38 mouse cellular contexts compared by ENCODE assay signal in the genomic region with DNA sequence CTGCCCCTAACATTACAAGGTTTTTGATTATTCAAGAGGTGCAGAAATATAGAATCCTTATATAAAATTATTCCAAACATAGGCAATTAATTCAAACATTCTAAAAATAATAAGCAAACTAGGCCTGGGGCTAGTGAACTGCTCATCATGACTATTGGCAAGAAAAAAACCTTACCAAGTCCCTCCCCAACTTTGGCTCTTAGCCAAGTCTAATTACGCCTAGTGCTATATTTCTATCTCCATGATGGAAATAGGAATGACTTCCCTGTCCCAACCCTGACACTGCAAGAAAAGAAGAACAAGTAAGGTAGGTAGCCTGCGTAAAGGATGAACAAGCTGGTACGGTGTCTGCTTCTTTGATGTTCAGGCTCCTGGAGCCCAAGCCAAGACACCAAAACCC. TPM values are rescaled to one million over a fixed set of nuclear protein-coding genes. Genes with fewer than 3 reads are reported as not detected.
"Had no signal": no experiment of that assay in that cellular context is flagged by ENCODE, and none has a peak within 500 bp of the region (broad histone marks: within the 10 kb centered on the region; RNA-seq: fewer than 3 reads in every experiment).

No protein-coding gene starts in this region.

- H3K27ac ChIP-seq: limb, embryonic 10.5 days; limb, embryonic 12.5 days; limb, embryonic 13.5 days; limb, embryonic 15.5 days; liver, embryonic 12.5 days; liver, embryonic 13.5 days; liver, embryonic 14.5 days; liver, embryonic 15.5 days; lung, embryonic 15.5 days; macrophage; midbrain, embryonic 12.5 days; midbrain, embryonic 13.5 days; midbrain, embryonic 15.5 days had no signal

- H3K4me2 ChIP-seq: limb, embryonic 12.5 days; limb, embryonic 13.5 days; limb, embryonic 15.5 days; liver, embryonic 11.5 days; liver, embryonic 12.5 days; liver, embryonic 13.5 days; liver, embryonic 15.5 days; lung, embryonic 14.5 days; lung, embryonic 15.5 days; midbrain, embryonic 11.5 days; midbrain, embryonic 12.5 days; midbrain, embryonic 13.5 days; midbrain, embryonic 15.5 days had no signal

- H3K4me3 ChIP-seq: limb, embryonic 10.5 days; limb, embryonic 12.5 days; limb, embryonic 13.5 days; limb, embryonic 15.5 days; liver, embryonic 12.5 days; liver, embryonic 13.5 days; liver, embryonic 15.5 days; lung, embryonic 15.5 days; megakaryocyte, embryonic 14.5 days; midbrain, embryonic 10.5 days; midbrain, embryonic 12.5 days; midbrain, embryonic 13.5 days; midbrain, embryonic 15.5 days; myocyte had no signal

- DNase-seq: left cerebral cortex, postnatal 4 days; liver; liver, embryonic 13.5 days; liver, postnatal 0 days; lung, adult 18-20 months; lung, adult 2 months; lung, embryonic 14.5 days; lung, postnatal 10 days; lung, postnatal 14 days; lung, postnatal 36 days; lung, postnatal 4 days; midbrain, embryonic 14.5 days had no signal

- H3K36me3 ChIP-seq: liver, embryonic 12.5 days; liver, embryonic 13.5 days; liver, embryonic 15.5 days; lung, embryonic 15.5 days; midbrain, embryonic 15.5 days had no signal

- H3K9me3 ChIP-seq: limb, embryonic 10.5 days; limb, embryonic 12.5 days; limb, embryonic 13.5 days; limb, embryonic 15.5 days; liver, embryonic 12.5 days; liver, embryonic 13.5 days; liver, embryonic 15.5 days; lung, embryonic 15.5 days; megakaryocyte, embryonic 14.5 days; midbrain, embryonic 10.5 days; midbrain, embryonic 12.5 days; midbrain, embryonic 13.5 days; midbrain, embryonic 15.5 days had no signal

- ATAC-seq: liver, embryonic 12.5 days; liver, postnatal 0 days; lung, postnatal 0 days; midbrain, embryonic 13.5 days; midbrain, embryonic 15.5 days; midbrain, embryonic 16.5 days had no signal

- H3K27me3 ChIP-seq: limb, embryonic 12.5 days; limb, embryonic 13.5 days; limb, embryonic 15.5 days; liver, embryonic 12.5 days; liver, embryonic 13.5 days; liver, embryonic 15.5 days; lung, embryonic 15.5 days; megakaryocyte, embryonic 14.5 days; midbrain, embryonic 12.5 days; midbrain, embryonic 13.5 days; midbrain, embryonic 15.5 days had no signal

- H3K9ac ChIP-seq: limb, embryonic 12.5 days; limb, embryonic 13.5 days; limb, embryonic 15.5 days; liver, embryonic 12.5 days; liver, embryonic 13.5 days; liver, embryonic 14.5 days; liver, embryonic 15.5 days; liver, postnatal 0 days; lung, embryonic 14.5 days; lung, embryonic 15.5 days; midbrain, embryonic 12.5 days; midbrain, embryonic 13.5 days; midbrain, embryonic 15.5 days had no signal

- H3K4me1 ChIP-seq: liver, embryonic 13.5 days; liver, embryonic 15.5 days had no signal

RNA-seq across cellular contexts. Expression of gene Vash1, which starts 24.2 kb away (rescaled TPM):
- polyA plus RNA-seq: macrophage had no signal

RNA-seq across cellular contexts. Expression of gene Lrrc74a, which starts 31.5 kb away (rescaled TPM):
- polyA plus RNA-seq: limb, embryonic 10.5 days; limb, embryonic 11.5 days; limb, embryonic 12.5 days; limb, embryonic 13.5 days; limb, embryonic 14.5 days; limb, embryonic 15.5 days; liver, adult 2 months; liver, embryonic 11.5 days; liver, embryonic 12.5 days; liver, embryonic 13.5 days; liver, embryonic 14.5 days; liver, embryonic 15.5 days; liver, embryonic 16.5 days; liver, postnatal 0 days; lung, adult 2 months; lung, embryonic 14.5 days; lung, embryonic 15.5 days; lung, embryonic 16.5 days; lung, postnatal 0 days; macrophage; midbrain, embryonic 10.5 days; midbrain, embryonic 11.5 days; midbrain, embryonic 12.5 days; midbrain, embryonic 13.5 days; midbrain, embryonic 14.5 days; midbrain, embryonic 15.5 days; midbrain, embryonic 16.5 days; midbrain, postnatal 0 days; myocyte; neural tube, embryonic 11.5 days had no signal
